Mouse (Mus musculus) CH12.LX (cell line): ENCODE data around the gene Olfr921. TPM values are rescaled to one million over a fixed set of nuclear protein-coding genes. Genes with fewer than 3 reads are reported as not detected.

Source experiments
- DNase-seq: peaks from one replicate; pipeline ENCODE4 v3.0.0-alpha.2; 2013; ENCODE audit errors: extremely low read depth
- H3K27ac ChIP-seq: 2 replicates; pipeline ENCODE4 v1.5.1; 2012; ENCODE audit warnings: low read depth, mild to moderate bottlenecking, control low read depth, moderate library complexity; ENCODE audit not compliant: insufficient read depth
- H3K27me3 ChIP-seq: replicated peaks from 2 replicates; pipeline ENCODE3; 2012; ENCODE audit warnings: inconsistent platforms
- H3K36me3 ChIP-seq, 2 experiments: replicated peaks in 1 of 2; 2 replicates each; pipeline versions ENCODE3 to v1.6.1; 2012; ENCODE audit warnings: inconsistent platforms in 1 of 2, low read length in 1 of 2, mild to moderate bottlenecking in 1 of 2, mixed read lengths in 1 of 2, moderate library complexity in 1 of 2; ENCODE audit not compliant: control insufficient read depth in 1 of 2, insufficient read depth in 1 of 2
- H3K4me1 ChIP-seq, 2 experiments: 2 replicates each; pipeline ENCODE4 v1.6.1; 2012; ENCODE audit warnings: inconsistent platforms in 1 of 2, moderate library complexity in 1 of 2; ENCODE audit not compliant: insufficient read depth in 2 of 2, control insufficient read depth in 1 of 2
- H3K4me2 ChIP-seq: 2 replicates; pipeline ENCODE4 v1.6.1; 2012; ENCODE audit warnings: low read depth, mild to moderate bottlenecking, control low read depth; ENCODE audit not compliant: poor library complexity, insufficient read depth, severe bottlenecking
- H3K4me3 ChIP-seq, 3 experiments: fragments of 150-350 bp in 1 of 3; sonication (generic) in 1 of 3; replicated peaks in 1 of 3; 2 replicates each; pipeline versions ENCODE3 to v1.5.1; 2011 to 2012; ENCODE audit warnings: low read depth in 2 of 3, low read length in 2 of 3, mild to moderate bottlenecking in 2 of 3, moderate library complexity in 2 of 3, control low read depth in 1 of 3, improper control_type of control experiment in 1 of 3, inconsistent platforms in 1 of 3, mixed read lengths in 1 of 3; ENCODE audit not compliant: poor library complexity in 1 of 3
- H3K79me2 ChIP-seq: replicated peaks from 2 replicates; pipeline ENCODE4 v1.6.1; 2012; ENCODE audit warnings: mild to moderate bottlenecking, moderate library complexity; ENCODE audit not compliant: control insufficient read depth, poor library complexity, insufficient read depth, severe bottlenecking; ENCODE audit errors: extremely low read depth
- H3K9ac ChIP-seq: 2 replicates; pipeline ENCODE4 v1.6.1; 2012; ENCODE audit warnings: low read depth, mild to moderate bottlenecking, control low read depth, moderate library complexity; ENCODE audit not compliant: insufficient read depth
- H3K9me3 ChIP-seq: replicated peaks from 2 replicates; pipeline ENCODE3; 2012; ENCODE audit warnings: low read length, inconsistent platforms, mixed read lengths
- BHLHE40 ChIP-seq: IDR thresholded peaks from 2 replicates; pipeline ENCODE4 v1.6.1; 2011; ENCODE audit warnings: mild to moderate bottlenecking, low read depth, low read length, improper control_type of control experiment
- CHD2 ChIP-seq: IDR thresholded peaks from 2 replicates; pipeline ENCODE4 v1.6.1; 2011; ENCODE audit warnings: low read length, improper control_type of control experiment
- CTCF ChIP-seq, 2 experiments: IDR thresholded peaks in 1 of 2; conservative IDR thresholded peaks in 1 of 2; 2 replicates each; pipeline ENCODE4 v1.5.1; 2011 to 2012; ENCODE audit warnings: low read depth in 2 of 2, low read length in 2 of 2, improper control_type of control experiment in 1 of 2, inconsistent platforms in 1 of 2, mild to moderate bottlenecking in 1 of 2, moderate library complexity in 1 of 2
- E2F4 ChIP-seq: IDR thresholded peaks from 2 replicates; pipeline ENCODE4 v1.6.1; 2011; ENCODE audit warnings: low read depth, low read length, improper control_type of control experiment; ENCODE audit not compliant: insufficient replicate concordance
- ELF1 ChIP-seq: IDR thresholded peaks from 2 replicates; pipeline ENCODE4 v1.6.1; 2014; ENCODE audit warnings: low read depth, mild to moderate bottlenecking, inconsistent platforms, low read length, improper control_type of control experiment
- EP300 ChIP-seq: IDR thresholded peaks from 2 replicates; pipeline ENCODE4 v1.6.1; 2011; ENCODE audit warnings: low read length, improper control_type of control experiment
- ETS1 ChIP-seq: conservative IDR thresholded peaks from 2 replicates; pipeline ENCODE4 v1.6.1; 2012; ENCODE audit warnings: low read depth, mild to moderate bottlenecking, inconsistent platforms, low read length, improper control_type of control experiment, moderate library complexity
- HCFC1 ChIP-seq: IDR thresholded peaks from 2 replicates; pipeline ENCODE4 v1.6.1; 2012; ENCODE audit warnings: low read depth, mild to moderate bottlenecking, inconsistent platforms, low read length, improper control_type of control experiment
- IRF4 ChIP-seq: IDR thresholded peaks from 2 replicates; pipeline ENCODE4 v1.6.1; 2014; ENCODE audit warnings: low read depth, mild to moderate bottlenecking, inconsistent platforms, low read length, improper control_type of control experiment
- JUN ChIP-seq: IDR thresholded peaks from 2 replicates; pipeline ENCODE4 v1.6.1; 2011; ENCODE audit warnings: low read depth, mild to moderate bottlenecking, low read length, improper control_type of control experiment, moderate library complexity; ENCODE audit not compliant: insufficient read depth
- KAT2A ChIP-seq: IDR thresholded peaks from 2 replicates; pipeline ENCODE4 v1.6.1; 2012; ENCODE audit warnings: low read length, improper control_type of control experiment, inconsistent platforms; ENCODE audit not compliant: insufficient replicate concordance
- MAZ ChIP-seq: IDR thresholded peaks from 2 replicates; pipeline ENCODE4 v1.6.1; 2012; ENCODE audit warnings: low read depth, mild to moderate bottlenecking, inconsistent platforms, low read length, improper control_type of control experiment, moderate library complexity
- MEF2A ChIP-seq: IDR thresholded peaks from 2 replicates; pipeline ENCODE4 v1.6.1; 2014; ENCODE audit warnings: low read depth, mild to moderate bottlenecking, inconsistent platforms, low read length, improper control_type of control experiment, borderline replicate concordance
- MXI1 ChIP-seq: IDR thresholded peaks from 2 replicates; pipeline ENCODE4 v1.6.1; 2011; ENCODE audit warnings: mild to moderate bottlenecking, low read depth, low read length, improper control_type of control experiment
- NRF1 ChIP-seq: IDR thresholded peaks from 2 replicates; pipeline ENCODE4 v1.6.1; 2014; ENCODE audit warnings: low read depth, mild to moderate bottlenecking, inconsistent platforms, low read length, improper control_type of control experiment, moderate library complexity
- RAD21 ChIP-seq: IDR thresholded peaks from 2 replicates; pipeline ENCODE4 v1.6.1; 2011; ENCODE audit warnings: low read depth, mild to moderate bottlenecking, low read length, improper control_type of control experiment, moderate library complexity
- SIN3A ChIP-seq: IDR thresholded peaks from 2 replicates; pipeline ENCODE4 v1.6.1; 2012; ENCODE audit warnings: low read length, improper control_type of control experiment, inconsistent platforms
- SMC3 ChIP-seq: IDR thresholded peaks from 2 replicates; pipeline ENCODE4 v1.6.1; 2011; ENCODE audit warnings: low read depth, low read length, improper control_type of control experiment
- TBP ChIP-seq: conservative IDR thresholded peaks from 2 replicates; pipeline ENCODE4 v1.6.1; 2011; ENCODE audit warnings: low read depth, low read length, improper control_type of control experiment
- TCF12 ChIP-seq: IDR thresholded peaks from 2 replicates; pipeline ENCODE4 v1.6.1; 2014; ENCODE audit warnings: low read depth, mild to moderate bottlenecking, inconsistent platforms, low read length, improper control_type of control experiment
- UBTF ChIP-seq: IDR thresholded peaks from 2 replicates; pipeline ENCODE4 v1.6.1; 2012; ENCODE audit warnings: low read depth, mild to moderate bottlenecking, inconsistent platforms, low read length, improper control_type of control experiment, moderate library complexity
- USF1 ChIP-seq: IDR thresholded peaks from 2 replicates; pipeline ENCODE4 v1.6.1; 2014; ENCODE audit warnings: low read depth, mild to moderate bottlenecking, inconsistent platforms, low read length, improper control_type of control experiment
- USF2 ChIP-seq: conservative IDR thresholded peaks from 2 replicates; pipeline ENCODE4 v1.6.1; 2011; ENCODE audit warnings: low read depth, low read length, improper control_type of control experiment
- ZC3H11A ChIP-seq: IDR thresholded peaks from 2 replicates; pipeline ENCODE4 v1.6.1; 2012; ENCODE audit warnings: low read depth, mild to moderate bottlenecking, inconsistent platforms, low read length, improper control_type of control experiment
- ZMIZ1 ChIP-seq: IDR thresholded peaks from 2 replicates; pipeline ENCODE4 v1.6.1; 2012; ENCODE audit warnings: low read depth, mild to moderate bottlenecking, inconsistent platforms, low read length, improper control_type of control experiment
- ZNF384 ChIP-seq: IDR thresholded peaks from 2 replicates; pipeline ENCODE4 v1.6.1; 2012; ENCODE audit warnings: low read depth, low read length, improper control_type of control experiment, inconsistent platforms
- dilution Hi-C: fragments of 300-500 bp; cut with MboI; formaldehyde crosslinking; loops from 2 replicates; pipeline ENCODE4 v1.14.3; 2020; ENCODE audit warnings: low sequenced_read_pairs; ENCODE audit not compliant: extremely low pct_unique_long_range_greater_than_20kb, extremely low pct_ligation_motif_present
- in situ Hi-C: fragments of 300-500 bp; cut with MboI; formaldehyde crosslinking; loops from 3 replicates; pipeline ENCODE4 v1.14.3; 2019; ENCODE audit warnings: low sequenced_read_pairs, low pct_ligation_motif_present, low pct_unique_long_range_greater_than_20kb, mixed read lengths
- polyA plus RNA-seq: library from polyadenylated mRNA; unstranded; fragments of >175 nt; gene quantifications from 2 replicates; pipeline ENCODE4 v1.2.1, GENCODE M21; 2012; ENCODE audit warnings: low read depth; ENCODE audit not compliant: insufficient read length
- total RNA-seq, 2 experiments: library from RNA; depleted of rRNA; stranded (reverse); fragments of 300-350 nt in 1 of 2; fragments of >200 nt in 1 of 2; gene quantifications; 2 replicates each; pipeline ENCODE4 v1.2.3; 2012 to 2014

Olfr921 gene
- total and polyA plus RNA-seq, 3 experiments = not detected

DNA sequence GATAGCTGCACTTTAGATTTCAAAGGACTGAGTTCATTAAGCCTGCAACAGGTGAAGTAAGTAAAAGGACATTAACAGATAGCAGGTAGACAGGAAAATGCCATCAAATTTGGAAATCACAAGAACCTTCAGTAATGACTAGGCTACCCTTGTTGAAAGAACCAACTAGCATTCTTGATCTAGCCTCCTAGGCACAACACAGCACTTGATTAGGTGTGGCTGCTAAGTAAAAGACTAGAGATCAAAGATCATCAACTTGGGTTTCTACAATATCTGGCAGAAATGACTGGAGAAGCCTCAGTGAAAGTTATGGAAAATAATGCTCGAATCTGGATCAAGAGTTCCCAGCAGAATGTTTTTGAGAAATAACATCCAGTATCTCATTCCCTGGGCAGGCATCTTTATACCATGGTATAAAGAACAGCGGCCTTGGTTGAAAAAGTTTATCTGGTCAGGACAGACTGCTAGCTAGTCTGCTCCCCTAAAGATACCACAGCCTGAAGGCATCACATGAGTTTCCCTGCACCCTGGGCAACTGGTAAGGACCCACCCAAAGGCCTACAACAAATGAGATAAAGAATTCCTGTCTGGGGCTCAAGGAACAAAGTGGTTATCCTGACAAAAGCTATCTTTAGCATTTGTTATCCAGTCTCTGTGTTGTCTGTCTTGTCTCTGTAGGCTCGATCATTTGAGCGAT, 28.1 kb upstream of the Olfr921 start:
- Histone ChIP-seq H3K4me2 (no peak overlapping the region), H3K9me3 (no peaks in the 10 kb centered on the region), H3K9ac (no peak overlapping the region), H3K79me2 (no peaks in the 10 kb centered on the region)
- dilution Hi-C loops = no loop called here
- in situ Hi-C loops = no loop called here
- TF ChIP-seq USF2 (no peak), TBP (no peak), KAT2A (no peak), MEF2A (no peak), IRF4 (no peak), RAD21 (no peak), SMC3 (no peak), JUN (no peak), HCFC1 (no peak), EP300 (no peak), ETS1 (no peak), ELF1 (no peak)
- TF ChIP-seq, all 38 proteins: peak for 0
- Histone ChIP-seq H3K27me3 (no peaks in the 10 kb centered on the region), H3K4me3 (no peak overlapping the region), H3K4me1 (no peaks in the 10 kb centered on the region), H3K36me3 (peaks cover 0 to 18% of the 10 kb centered on the region in 2 experiments), H3K27ac (no peak overlapping the region)
- DNase-seq = no peak

DNA sequence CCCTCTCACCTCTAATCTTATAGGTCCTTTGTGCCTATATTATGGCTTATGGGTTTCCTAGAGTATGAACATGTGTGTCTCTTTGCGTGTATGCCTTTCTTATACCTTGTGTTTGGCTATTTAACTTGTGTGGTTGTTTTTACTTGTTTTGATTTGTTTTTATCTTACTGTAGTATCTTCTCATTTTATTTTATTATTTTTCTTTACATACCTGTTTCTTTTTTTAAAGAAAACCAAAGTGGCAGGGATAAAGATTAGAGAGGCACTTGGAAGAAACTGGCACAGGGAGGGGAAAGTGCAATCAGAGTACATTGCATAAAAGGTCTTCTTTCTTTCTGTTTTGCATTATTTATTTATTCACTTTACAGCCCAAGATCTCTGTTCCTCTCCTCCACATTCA, 20.9 kb upstream of the Olfr921 start, which contains the start of gene Olfr920:
Gene Olfr920 (plus strand): TSS at position 301 of the 400 bp plus-strand sequence.
- H3K4me2 ChIP-seq = no peak within 1 kb of the TSS
- no peaks in the 10 kb centered on the region for H3K79me2 ChIP-seq
- no peak within 1 kb of the TSS for H3K4me3 ChIP-seq
- no peak within 1 kb of the TSS for H3K27ac ChIP-seq
- H3K9ac ChIP-seq = no peak within 1 kb of the TSS
- no peaks in the 10 kb centered on the region for H3K9me3 ChIP-seq
- in situ Hi-C loops (no loop called here), dilution Hi-C loops (no loop called here)
- no peaks in the 10 kb centered on the region for H3K36me3 ChIP-seq
- no peak for DNase-seq
- TF ChIP-seq SMC3 (no peak), MXI1 (no peak), ELF1 (no peak), MEF2A (no peak), CTCF (conservative IDR thresholded peaks at IDR 0.05 in 1 of 2, IDR thresholded peaks at IDR 0.05 in 1 of 2; ENCODE audit: low read depth in 2 of 2, low read length in 2 of 2) (no peak), NRF1 (no peak), SIN3A (no peak), ZMIZ1 (no peak), BHLHE40 (no peak), USF1 (no peak), E2F4 (no peak), CHD2 (no peak), ZC3H11A (no peak), IRF4 (no peak), TCF12 (no peak), TBP (no peak), MAZ (no peak), ZNF384 (no peak), UBTF (no peak)
- H3K27me3 ChIP-seq = no peaks in the 10 kb centered on the region
- H3K4me1 ChIP-seq = no peaks in the 10 kb centered on the region
